Mouse (Mus musculus) liver, postnatal 0 days (tissue): ENCODE results near the gene Scube3.

ENCODE experiments used
- CTCF ChIP-seq: sonication (generic); IDR thresholded peaks from 2 replicates; pipeline ENCODE4 v1.5.1; 2016; ENCODE audit warnings: antibody characterized with exemption, low read depth
- EP300 ChIP-seq: IDR thresholded peaks from 2 replicates; pipeline ENCODE4 v1.6.1; 2016; ENCODE audit warnings: antibody characterized with exemption, low read depth, mild to moderate bottlenecking

- TF ChIP-seq CTCF = no peak
- no peak for TF ChIP-seq EP300
These were observed 63.5 kb downstream of the Scube3 start for GRCm38 (mm10) chr17:28205443-28205842.
